ENCODE assay signal across 18 mouse cellular contexts in the genomic region with DNA sequence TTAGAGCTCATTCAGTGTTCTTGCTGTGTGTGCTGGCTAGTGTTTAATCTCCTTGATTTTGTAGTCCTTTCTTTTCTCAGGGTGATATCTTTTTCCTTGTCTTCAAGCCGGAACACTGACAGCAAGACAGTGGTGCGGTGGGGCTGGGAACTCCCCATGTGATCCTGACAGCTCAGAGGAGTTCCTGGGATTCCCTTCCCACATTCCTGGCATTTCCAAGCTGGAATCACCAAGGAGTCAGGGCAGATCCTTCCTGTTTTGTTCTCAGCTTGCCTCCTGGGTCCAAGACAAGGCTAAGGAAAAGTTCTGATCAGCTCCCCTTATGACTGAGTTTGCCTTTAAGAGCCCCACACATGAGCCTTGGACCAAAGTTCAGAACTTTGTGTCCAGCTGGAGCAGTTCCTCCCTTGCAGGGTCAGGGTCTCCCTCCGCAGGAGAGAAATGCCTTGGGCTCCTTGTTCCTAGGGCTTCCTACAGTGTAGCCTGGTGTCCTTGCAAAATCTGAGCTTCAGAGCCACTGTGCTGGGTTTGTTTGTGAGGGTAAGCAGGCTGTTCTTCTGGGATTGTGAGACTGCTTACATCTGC. TPM values are rescaled to one million over a fixed set of nuclear protein-coding genes. Genes with fewer than 3 reads are reported as not detected.
DNase-seq lines count a peak whose midpoint lies in the region; ATAC-seq and TF ChIP-seq lines count a peak whose summit lies in the region.
"Had no signal": no experiment of that assay in that cellular context is flagged by ENCODE, and none has a peak within 500 bp of the region (broad histone marks: within the 10 kb centered on the region; RNA-seq: fewer than 3 reads in every experiment).

No protein-coding gene starts in this region.

- no peaks in the 10 kb centered on the region for H3K27me3 ChIP-seq in heart, embryonic 15.5 days
- H3K27me3 ChIP-seq in kidney, adult 2 months (replicated peaks; ENCODE audit: control insufficient read depth, insufficient read depth, low read length), result no peaks in the 10 kb centered on the region
- no peaks in the 10 kb centered on the region for H3K27me3 ChIP-seq in hindbrain, embryonic 10.5 days (ENCODE audit: insufficient read depth, poor library complexity, severe bottlenecking)
- H3K27me3 ChIP-seq: Patski; stomach, embryonic 15.5 days had no signal

- H3K4me3 ChIP-seq in heart, embryonic 15.5 days, result no peak overlapping the region
- no peak overlapping the region for H3K4me3 ChIP-seq in kidney, adult 2 months (ENCODE audit: insufficient read depth, low read depth, low read length)
- no peak overlapping the region for H3K4me3 ChIP-seq in hindbrain, embryonic 10.5 days
- H3K4me3 ChIP-seq: layer of hippocampus, adult 2 months; megakaryocyte, embryonic 14.5 days; stomach, embryonic 15.5 days had no signal

- TF ChIP-seq POLR2A in kidney, adult 2 months (IDR thresholded peaks at IDR 0.05; ENCODE audit: low read depth, low read length), result no peak

- WGBS in heart, embryonic 15.5 days, result 31% methylated on average over 3 of the region's 3 CpGs
- 25% methylated on average over 3 of the region's 3 CpGs for WGBS in kidney, adult 2 months
- 37% methylated on average over 3 of the region's 3 CpGs for whole genome bisulfite sequencing in hindbrain, embryonic 10.5 days

- ATAC-seq in heart, embryonic 15.5 days (replicated peaks; ENCODE audit: insufficient number of reproducible peaks, insufficient read depth, low FRiP score, low read depth), result no peak
- ATAC-seq: forebrain, embryonic 16.5 days; Patski had no signal

- no peak overlapping the region for H3K9ac ChIP-seq in heart, embryonic 15.5 days
- H3K9ac ChIP-seq: stomach, embryonic 15.5 days had no signal

- H3K4me2 ChIP-seq in heart, embryonic 15.5 days, result no peak overlapping the region
- H3K4me2 ChIP-seq: liver, embryonic 11.5 days; stomach, embryonic 15.5 days had no signal

- H3K36me3 ChIP-seq in heart, embryonic 15.5 days, result no peaks in the 10 kb centered on the region
- no peaks in the 10 kb centered on the region for H3K36me3 ChIP-seq in kidney, adult 2 months (ENCODE audit: control insufficient read depth, insufficient read depth, low read length)
- H3K36me3 ChIP-seq in hindbrain, embryonic 10.5 days, result no peaks in the 10 kb centered on the region
- H3K36me3 ChIP-seq: stomach, embryonic 15.5 days had no signal

- peaks cover 22% of the 10 kb centered on the region for H3K4me1 ChIP-seq in heart, embryonic 15.5 days (replicated peaks)
- H3K4me1 ChIP-seq in kidney, adult 2 months (ENCODE audit: control insufficient read depth, insufficient read depth, low read length), result peaks cover 20% of the 10 kb centered on the region
- peaks cover 22% of the 10 kb centered on the region; the same call in 1 of the 2 replicates for H3K4me1 ChIP-seq in hindbrain, embryonic 10.5 days (replicated peaks)
- H3K4me1 ChIP-seq: megakaryocyte, embryonic 14.5 days; stomach, embryonic 15.5 days had no signal

- no peak for DNase-seq in heart, postnatal 36 days
- peak; percentile 45 for DNase-seq in NIH3T3 (ENCODE audit: low read depth)
- DNase-seq in kidney, adult 2 months, result peak; percentile 70
- peak; percentile 26 for DNase-seq in lung, postnatal 10 days
- DNase-seq in hindbrain, embryonic 10.5 days (ENCODE audit: low spot score), result no peak
- DNase-seq in thymus, adult 18-20 months, result no peak
- DNase-seq in left cerebral cortex, postnatal 14 days (ENCODE audit: low spot score in 2 of 2), result no peak
- DNase-seq: adrenal gland, adult 8-10 months; cerebellum, adult 9-10 months; gastrocnemius, postnatal 14 days had no signal

- intact Hi-C loops in heart, postnatal 36 days (cut with DNase I), result no loop called here
- intact Hi-C loops in left cerebral cortex, postnatal 14 days (cut with DNase I), result no loop called here

- 0 out of 2 replicates have a peak overlapping the region, but pooled peaks have one; percentile 9 for H3K27ac ChIP-seq in heart, embryonic 15.5 days
- peak overlapping the region; percentile 59 for H3K27ac ChIP-seq in kidney, adult 2 months (ENCODE audit: insufficient read depth, low read depth, low read length)
- H3K27ac ChIP-seq in hindbrain, embryonic 10.5 days, result no peak overlapping the region
- H3K27ac ChIP-seq: layer of hippocampus, adult 2 months; stomach, embryonic 15.5 days had no signal

- H3K9me3 ChIP-seq in heart, embryonic 15.5 days (replicated peaks), result no peaks in the 10 kb centered on the region
- no peaks in the 10 kb centered on the region for H3K9me3 ChIP-seq in hindbrain, embryonic 10.5 days
- H3K9me3 ChIP-seq: stomach, embryonic 15.5 days had no signal

- TF ChIP-seq CTCF in kidney, adult 2 months (conservative IDR thresholded peaks at IDR 0.05; ENCODE audit: insufficient read depth, insufficient read length, low read depth, low read length), result no peak

RNA-seq across cellular contexts. Expression of a gene that starts 33.1 kb away (rescaled TPM):
- 35.1 and 40.7 TPM in 2 replicates for polyA plus RNA-seq in heart, embryonic 15.5 days (2015; fragmentation: Nextera tagmentation; extraction: Ambion mirVana)
- total RNA-seq in heart, postnatal 36 days (2021), result under 1 TPM; 0.24 to 0.28 TPM
- polyA plus RNA-seq in kidney, adult 2 months (2012; rRNA removed), result 33.7 and 39.8 TPM in 2 replicates
- polyA plus RNA-seq in hindbrain, embryonic 10.5 days (2016; fragmentation: Nextera tagmentation; extraction: Ambion mirVana), result 0.68 and 1.00 TPM in 2 replicates
- 1 to 10 TPM in 1 of 2 experiments, under 1 TPM in 1; 0.42 to 1.2 TPM for total RNA-seq in left cerebral cortex, postnatal 14 days (2021)
- total RNA-seq: hematopoietic stem cell, adult 5-6 weeks had no signal

Comparison
In these comparisons a context has a peak if more than half of its experiments do, and no peak if none do; other contexts are left out.
1. DNase-seq: peak in NIH3T3 (single experiment), kidney, adult 2 months (single experiment) and lung, postnatal 10 days (single experiment); none in heart, postnatal 36 days (0 of 2), hindbrain, embryonic 10.5 days (single experiment), thymus, adult 18-20 months (0 of 2) and left cerebral cortex, postnatal 14 days (0 of 2).
2. RNA of a gene that starts 33.1 kb away (polyA plus RNA-seq): 35.1 to 40.7 TPM in heart, embryonic 15.5 days and 33.7 to 39.8 TPM in kidney, adult 2 months; 0.68 to 1.00 TPM in hindbrain, embryonic 10.5 days; every median in the first group is over 10 times any median in the second.